Comparison of ENCODE assay signal across 8 mouse cellular contexts in the genomic region with DNA sequence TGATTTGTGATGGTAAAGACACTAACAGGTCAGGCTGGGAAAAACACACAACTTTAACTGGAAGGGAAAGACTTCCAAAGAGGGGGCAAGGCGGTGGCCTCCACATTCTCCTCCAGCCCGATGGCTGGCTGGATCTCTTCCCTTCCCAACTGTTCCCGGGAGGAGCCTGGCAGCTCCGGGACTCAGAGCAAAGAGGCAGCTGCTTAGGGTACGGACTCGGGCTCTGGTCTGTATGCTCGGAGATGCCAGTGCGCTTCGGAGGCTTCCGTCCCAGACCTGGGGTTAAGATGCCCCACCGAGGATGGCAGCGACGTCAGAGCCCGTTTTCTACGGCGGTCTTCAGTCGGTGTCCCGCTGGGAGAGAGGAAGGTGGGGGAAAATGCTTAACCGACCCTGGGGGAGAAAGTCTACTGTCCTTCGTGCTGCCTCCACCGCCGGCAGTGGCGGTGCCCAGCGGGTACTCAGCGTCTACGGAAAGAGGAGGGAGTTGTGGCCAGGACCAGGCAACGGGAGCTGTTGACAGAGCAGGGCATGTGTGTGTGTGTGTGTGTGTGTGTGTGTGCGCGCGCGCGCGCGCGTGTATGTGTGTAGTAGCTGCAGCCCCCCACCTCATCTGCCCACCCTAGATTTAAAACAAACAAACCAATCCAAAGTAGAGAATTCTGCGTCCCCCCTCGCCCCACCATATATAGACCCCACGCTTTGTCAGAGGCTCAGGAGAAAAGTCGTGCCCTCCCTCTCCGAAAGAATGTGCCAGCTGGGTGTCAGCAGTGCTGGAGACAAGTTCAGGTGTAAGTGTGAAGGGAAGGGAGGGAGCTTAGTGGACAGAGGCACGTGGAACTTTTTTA. TPM values are rescaled to one million over a fixed set of nuclear protein-coding genes. Genes with fewer than 3 reads are reported as not detected.
DNase-seq lines count a peak whose midpoint lies in the region; TF ChIP-seq lines count a peak whose summit lies in the region.

No protein-coding gene starts in this region.

- H3K4me3 ChIP-seq in embryonic fibroblast, embryonic 13.5 days (ENCODE audit: insufficient read depth, low read length), result peak overlapping the region; percentile 76

- DNase-seq in ES-CJ7 (ENCODE audit: low read depth, low spot score), result peak; percentile 22
- DNase-seq in adrenal gland, postnatal 36 days, result peak; percentile 67 to 68
- DNase-seq in heart, postnatal 10 days, result peak; percentile 46 to 54
- DNase-seq in layer of hippocampus, postnatal 25 days (ENCODE audit: extremely low spot score in 1 of 2, low spot score in 1 of 2), result peak; percentile 45 to 53
- peak; percentile 34 for DNase-seq in lung, postnatal 36 days
- peak; percentile 72 for DNase-seq in right cerebral cortex, postnatal 4 days
- no peak for DNase-seq in spleen, postnatal 4 days (ENCODE audit: low spot score in 2 of 2)

- 0 out of 2 replicates have a peak, but pooled peaks cover 3% of the 10 kb centered on the region for H3K4me1 ChIP-seq in embryonic fibroblast, embryonic 13.5 days (ENCODE audit: control insufficient read depth, insufficient read depth, low read length)

- H3K27ac ChIP-seq in embryonic fibroblast, embryonic 13.5 days (ENCODE audit: insufficient read depth, low read length), result no peak overlapping the region

- TF ChIP-seq POLR2A in embryonic fibroblast, embryonic 13.5 days (IDR thresholded peaks at IDR 0.05; ENCODE audit: low read depth, low read length), result 0 out of 2 replicates have a peak, but pooled peaks have one; percentile 13

- intact Hi-C loops in heart, postnatal 10 days (cut with DNase I), result loop anchor here (5.0 kb wide), 3 partner anchors 112 to 263 kb away; no protein-coding TSS in a partner anchor

- no peak for TF ChIP-seq CTCF in embryonic fibroblast, embryonic 13.5 days (IDR thresholded peaks at IDR 0.05; ENCODE audit: borderline replicate concordance, insufficient read depth, low read length)

RNA-seq across cellular contexts. Expression of a gene that starts 2.0 kb away (rescaled TPM):
- total RNA-seq in adrenal gland, postnatal 36 days (2021), result 10 to 100 TPM; 31.2 to 36.5 TPM
- 4.3 and 9.8 TPM in 2 replicates for polyA plus RNA-seq in embryonic fibroblast, embryonic 13.5 days (2011; ENCODE audit: insufficient read length, low read depth, missing spikeins)
- 10 to 100 TPM; 19.6 to 22.9 TPM for total RNA-seq in heart, postnatal 10 days (2021)
- total RNA-seq in layer of hippocampus, postnatal 25 days (2021), result 10 to 100 TPM; 37.1 to 38.1 TPM

Comparison
In these comparisons a context has a peak if more than half of its experiments do, and no peak if none do; other contexts are left out.
1. DNase-seq: peak in ES-CJ7 (single experiment), adrenal gland, postnatal 36 days (2 of 2), heart, postnatal 10 days (2 of 2), layer of hippocampus, postnatal 25 days (2 of 2), lung, postnatal 36 days (single experiment) and right cerebral cortex, postnatal 4 days (single experiment); none in spleen, postnatal 4 days (0 of 2).